Mouse (Mus musculus) embryonic fibroblast, embryonic 13.5 days (primary cell): ENCODE results near the gene Prkci.

Experiments
- CTCF ChIP-seq: IDR thresholded peaks from 2 replicates; pipeline ENCODE4 v1.5.1; 2011; ENCODE audit warnings: mild to moderate bottlenecking, control low read depth, low read length, moderate library complexity, borderline replicate concordance; ENCODE audit not compliant: insufficient read depth
- POLR2A ChIP-seq: IDR thresholded peaks from 2 replicates; pipeline ENCODE4 v1.6.1; 2011; ENCODE audit warnings: low read depth, mild to moderate bottlenecking, control low read depth, low read length, moderate library complexity

DNA sequence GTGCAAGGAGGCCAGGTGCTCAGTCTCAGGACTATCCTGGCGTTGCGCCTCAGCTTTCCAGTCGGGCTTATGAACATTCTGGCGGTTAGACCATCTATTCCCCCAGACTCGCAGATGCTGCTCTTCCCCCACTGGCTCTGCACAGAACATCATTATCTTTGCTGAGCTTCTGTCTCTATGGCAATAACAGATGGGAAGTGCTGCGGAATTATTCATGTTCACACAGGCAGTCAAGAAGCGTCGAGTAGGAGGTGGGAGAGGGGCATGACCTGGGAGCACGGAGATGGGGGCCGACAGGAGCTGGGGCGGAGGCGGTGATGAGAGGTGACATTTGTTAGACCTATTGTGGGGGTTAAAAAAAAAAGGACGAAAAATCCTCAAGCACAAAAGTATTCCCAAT, 97.6 kb downstream of the Prkci start:
- TF ChIP-seq CTCF (no peak), POLR2A (no peak)
